Mouse (Mus musculus): ENCODE results near the gene Tecpr2. TPM values are rescaled to one million over a fixed set of nuclear protein-coding genes. Genes with fewer than 3 reads are reported as not detected.

The Tecpr2 gene
- polyA plus RNA-seq, 1 experiment from 2014 or later: 1.9 TPM

DNA sequence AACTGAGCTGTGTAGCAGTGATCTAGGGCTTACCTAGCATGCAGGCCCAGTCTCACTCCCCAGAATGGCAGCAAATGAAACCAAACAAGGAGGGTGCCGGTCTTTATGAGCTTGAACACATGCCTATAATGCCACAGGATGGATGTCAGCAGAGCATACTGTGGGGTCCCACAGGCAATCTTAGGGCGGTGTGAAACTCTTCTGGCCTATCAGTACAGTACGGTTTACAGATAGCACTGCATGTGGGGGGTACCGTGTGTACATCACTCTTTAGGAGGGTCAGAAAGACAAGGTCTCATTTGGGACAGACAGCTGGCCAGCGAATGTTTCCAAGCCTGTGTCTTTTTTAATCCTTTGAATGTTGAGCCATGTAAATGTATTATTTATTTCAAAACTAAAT lies 82.9 kb downstream of the Tecpr2 start:
- H3K36me3 ChIP-seq (ENCODE audit: insufficient read depth, low read length): peaks cover 20% of the 10 kb centered on the region
- H3K9ac ChIP-seq (replicated peaks; ENCODE audit: low read depth): no peak overlapping the region
- no peak for DNase-seq (ENCODE audit: low spot score)
- WGBS: 87% methylated on average over 5 of the region's 5 CpGs
- no peaks in the 10 kb centered on the region for H3K27me3 ChIP-seq (replicated peaks; ENCODE audit: insufficient read depth, low read length)
- no peak overlapping the region for H3K4me2 ChIP-seq (replicated peaks; ENCODE audit: low read depth, low read length)
- no peak for TF ChIP-seq EP300 (IDR thresholded peaks at IDR 0.05)
- TF ChIP-seq CTCF (IDR thresholded peaks at IDR 0.05): no peak
- H3K9me3 ChIP-seq (ENCODE audit: low read length): no peaks in the 10 kb centered on the region
- ATAC-seq: no peak
- H3K4me1 ChIP-seq (ENCODE audit: insufficient read depth, low read depth, low read length): no peaks in the 10 kb centered on the region
- H3K4me3 ChIP-seq (ENCODE audit: low read depth, low read length): no peak overlapping the region
- H3K27ac ChIP-seq (ENCODE audit: low read length): no peak overlapping the region

DNA sequence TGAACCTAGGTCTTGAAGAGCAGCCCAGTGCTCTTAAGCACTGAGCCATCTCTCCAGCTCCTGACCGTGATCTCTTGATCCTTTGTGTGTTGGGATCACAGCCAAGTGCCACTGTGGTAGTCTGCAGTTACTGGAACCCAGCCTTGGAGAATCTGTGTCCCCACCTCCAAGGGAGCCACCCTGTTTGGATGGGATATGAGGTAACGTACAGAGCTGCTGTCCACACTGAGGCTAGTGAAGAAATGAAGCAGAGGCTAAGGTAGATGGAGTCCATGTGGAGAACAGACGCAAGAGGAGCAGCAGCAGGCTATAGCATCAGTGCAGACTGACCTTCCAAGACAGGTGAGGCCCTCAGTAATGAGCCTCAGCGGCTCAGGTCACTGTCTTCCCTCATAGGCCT lies 84.8 kb downstream of the Tecpr2 start:
- Histone ChIP-seq H3K27ac (ENCODE audit: low read length) (no peak overlapping the region), H3K9me3 (ENCODE audit: low read length) (no peaks in the 10 kb centered on the region), H3K27me3 (replicated peaks; ENCODE audit: insufficient read depth, low read length) (no peaks in the 10 kb centered on the region), H3K9ac (replicated peaks; ENCODE audit: low read depth) (no peak overlapping the region), H3K36me3 (ENCODE audit: insufficient read depth, low read length) (peaks cover 20% of the 10 kb centered on the region), H3K4me3 (ENCODE audit: low read depth, low read length) (no peak overlapping the region), H3K4me1 (ENCODE audit: insufficient read depth, low read depth, low read length) (peaks cover 5% of the 10 kb centered on the region; the same call in 1 of the 2 replicates), H3K4me2 (replicated peaks; ENCODE audit: low read depth, low read length) (no peak overlapping the region)
- ATAC-seq: no peak
- 89% methylated on average over 4 of the region's 4 CpGs for WGBS
- DNase-seq (ENCODE audit: low spot score): no peak
- TF ChIP-seq EP300 (IDR thresholded peaks at IDR 0.05) (no peak), CTCF (IDR thresholded peaks at IDR 0.05) (no peak)

DNA sequence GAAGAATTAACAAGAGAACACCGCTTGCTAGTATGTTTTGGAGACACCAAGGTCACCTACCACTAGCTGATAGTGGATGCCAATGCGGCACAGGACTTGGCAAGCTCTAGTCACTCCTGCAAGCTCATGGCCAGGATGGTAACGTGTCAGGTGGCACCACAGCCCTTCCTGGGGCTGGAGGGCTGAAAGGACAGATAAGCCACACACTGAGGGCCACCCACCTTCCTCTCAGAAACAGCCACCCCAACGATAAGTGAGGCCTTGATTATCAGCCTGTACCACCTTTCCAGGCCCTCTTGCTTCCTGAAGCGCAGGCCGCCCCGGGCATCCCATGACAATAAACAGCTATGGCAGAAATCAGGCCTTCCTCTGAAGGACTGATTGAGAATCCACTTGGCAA lies 85.2 kb downstream of the Tecpr2 start:
- peaks cover 16% of the 10 kb centered on the region for H3K36me3 ChIP-seq (ENCODE audit: insufficient read depth, low read length)
- 87% methylated on average over 7 of the region's 7 CpGs for WGBS
- no peak for TF ChIP-seq EP300 (IDR thresholded peaks at IDR 0.05)

DNA sequence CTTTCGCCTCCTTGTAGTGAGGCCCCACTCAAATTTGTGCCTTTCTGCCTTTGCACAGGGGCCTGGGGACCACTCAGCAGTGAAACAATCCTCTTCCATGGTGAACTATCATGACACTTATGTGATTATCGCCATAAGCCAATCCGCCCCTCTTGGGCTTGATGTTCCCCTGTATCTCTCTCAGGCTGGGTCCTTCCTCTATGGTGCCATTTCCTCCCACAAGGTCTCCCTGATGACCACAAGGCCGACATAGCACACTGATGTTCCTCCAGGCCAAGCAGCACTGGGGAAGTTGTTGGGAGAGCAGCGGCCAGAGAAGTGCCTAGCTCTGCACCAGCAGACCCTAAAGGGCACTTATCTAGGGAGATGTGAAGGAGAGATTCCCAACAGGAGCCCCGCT lies 85.7 kb downstream of the Tecpr2 start:
- no peak overlapping the region for H3K9ac ChIP-seq (replicated peaks; ENCODE audit: low read depth)
- peaks cover 5% of the 10 kb centered on the region; the same call in 1 of the 2 replicates for H3K4me1 ChIP-seq (ENCODE audit: insufficient read depth, low read depth, low read length)
- ATAC-seq: no peak
- H3K27me3 ChIP-seq (replicated peaks; ENCODE audit: insufficient read depth, low read length): no peaks in the 10 kb centered on the region
- no peak for TF ChIP-seq CTCF (IDR thresholded peaks at IDR 0.05)
- no peak for TF ChIP-seq EP300 (IDR thresholded peaks at IDR 0.05)
- H3K4me3 ChIP-seq (ENCODE audit: low read depth, low read length): no peak overlapping the region
- H3K4me2 ChIP-seq (replicated peaks; ENCODE audit: low read depth, low read length): no peak overlapping the region
- DNase-seq (ENCODE audit: low spot score): no peak
- H3K36me3 ChIP-seq (ENCODE audit: insufficient read depth, low read length): peaks cover 12% of the 10 kb centered on the region; the same call in 1 of the 2 replicates
- H3K27ac ChIP-seq (ENCODE audit: low read length): no peak overlapping the region
- H3K9me3 ChIP-seq (ENCODE audit: low read length): no peaks in the 10 kb centered on the region
- 86% methylated on average over 6 of the region's 6 CpGs for WGBS

More for the DNA sequence above, 85.2 kb downstream of the Tecpr2 start:
- DNase-seq (ENCODE audit: low spot score) (no peak), ATAC-seq (no peak)
- no peak overlapping the region for H3K27ac ChIP-seq (ENCODE audit: low read length)
- no peak overlapping the region for H3K4me2 ChIP-seq (replicated peaks; ENCODE audit: low read depth, low read length)
- H3K9ac ChIP-seq (replicated peaks; ENCODE audit: low read depth): no peak overlapping the region
- no peak overlapping the region for H3K4me3 ChIP-seq (ENCODE audit: low read depth, low read length)
- H3K4me1 ChIP-seq (ENCODE audit: insufficient read depth, low read depth, low read length): peaks cover 5% of the 10 kb centered on the region; the same call in 1 of the 2 replicates
- no peaks in the 10 kb centered on the region for H3K27me3 ChIP-seq (replicated peaks; ENCODE audit: insufficient read depth, low read length)
- no peaks in the 10 kb centered on the region for H3K9me3 ChIP-seq (ENCODE audit: low read length)

DNA sequence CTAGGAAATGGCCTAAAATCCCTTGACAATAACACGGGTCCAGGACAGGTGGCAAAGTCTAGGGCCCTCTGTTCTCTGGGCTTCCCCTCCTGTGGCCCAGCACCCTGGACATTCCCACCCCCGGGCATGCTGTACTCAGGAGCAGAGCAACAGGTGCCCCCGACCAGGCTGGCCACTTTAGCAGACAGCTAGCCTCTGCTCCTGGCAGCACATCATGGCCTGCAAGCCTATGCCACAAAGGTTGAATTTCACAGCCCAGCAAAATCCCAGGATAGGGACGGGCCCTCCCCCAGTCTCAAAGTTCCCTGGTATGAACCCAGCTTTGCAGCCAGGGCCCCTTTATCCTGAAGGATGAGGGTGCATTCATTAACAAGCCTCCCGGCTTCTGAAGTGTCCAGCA lies 86.3 kb downstream of the Tecpr2 start:
- peaks cover 5% of the 10 kb centered on the region; the same call in 1 of the 2 replicates for H3K4me1 ChIP-seq (ENCODE audit: insufficient read depth, low read depth, low read length)
- H3K4me3 ChIP-seq (ENCODE audit: low read depth, low read length): no peak overlapping the region
- no peaks in the 10 kb centered on the region for H3K9me3 ChIP-seq (ENCODE audit: low read length)
- no peaks in the 10 kb centered on the region for H3K27me3 ChIP-seq (replicated peaks; ENCODE audit: insufficient read depth, low read length)
- H3K4me2 ChIP-seq (replicated peaks; ENCODE audit: low read depth, low read length): no peak overlapping the region
- no peak for ATAC-seq
- H3K9ac ChIP-seq (replicated peaks; ENCODE audit: low read depth): no peak overlapping the region
- TF ChIP-seq EP300 (IDR thresholded peaks at IDR 0.05): no peak
- no peak for TF ChIP-seq CTCF (IDR thresholded peaks at IDR 0.05)
- no peak overlapping the region for H3K27ac ChIP-seq (ENCODE audit: low read length)
- peaks cover 8% of the 10 kb centered on the region; the same call in 1 of the 2 replicates for H3K36me3 ChIP-seq (ENCODE audit: insufficient read depth, low read length)
- WGBS: 85% methylated on average over 5 of the region's 5 CpGs
- DNase-seq (ENCODE audit: low spot score): no peak

DNA sequence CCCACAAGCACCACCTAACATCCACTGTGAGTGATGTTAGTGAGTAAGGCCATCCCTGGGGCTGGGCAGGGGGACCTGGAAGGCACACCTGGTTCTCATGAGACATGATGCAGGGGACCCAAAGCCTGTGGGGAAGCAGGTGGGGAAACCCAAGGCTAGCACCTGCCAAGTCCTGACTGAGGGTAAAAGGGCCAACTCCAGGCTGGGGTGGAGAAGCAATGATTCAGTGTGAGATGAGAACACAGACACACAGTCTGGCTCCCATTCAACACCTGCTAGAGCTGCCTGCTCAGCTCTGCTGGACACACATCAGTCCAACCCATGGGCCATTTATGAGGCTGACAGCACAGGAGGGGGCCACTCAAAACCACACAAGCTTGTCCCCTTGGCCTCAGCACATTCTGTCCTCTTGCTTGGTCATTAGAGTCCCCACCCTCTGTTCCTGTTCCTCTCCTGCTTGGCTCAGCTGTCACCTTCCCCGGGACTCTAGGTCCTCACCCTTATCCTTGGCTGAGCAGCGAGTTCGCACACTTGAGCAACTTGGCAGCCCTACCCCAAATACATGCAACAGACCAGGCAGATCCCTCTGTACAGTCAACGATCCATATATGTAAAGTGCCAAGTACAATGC lies 86.9 kb downstream of the Tecpr2 start:
- H3K36me3 ChIP-seq (ENCODE audit: insufficient read depth, low read length): 0 out of 2 replicates have a peak, but pooled peaks cover 6% of the 10 kb centered on the region
- peaks cover 5% of the 10 kb centered on the region; the same call in 1 of the 2 replicates for H3K4me1 ChIP-seq (ENCODE audit: insufficient read depth, low read depth, low read length)
- ATAC-seq (no peak; the same call in 1 of the 2 replicates), DNase-seq (ENCODE audit: low spot score) (peak; percentile 56)
- H3K4me3 ChIP-seq (ENCODE audit: low read depth, low read length): no peak overlapping the region
- WGBS: 67% methylated on average over 4 of the region's 4 CpGs
- H3K9ac ChIP-seq (replicated peaks; ENCODE audit: low read depth): no peak overlapping the region
- H3K27me3 ChIP-seq (replicated peaks; ENCODE audit: insufficient read depth, low read length): no peaks in the 10 kb centered on the region
- H3K27ac ChIP-seq (ENCODE audit: low read length): no peak overlapping the region
- TF ChIP-seq CTCF (IDR thresholded peaks at IDR 0.05): no peak
- TF ChIP-seq EP300 (IDR thresholded peaks at IDR 0.05): peak; percentile 93
- no peaks in the 10 kb centered on the region for H3K9me3 ChIP-seq (ENCODE audit: low read length)
- no peak overlapping the region for H3K4me2 ChIP-seq (replicated peaks; ENCODE audit: low read depth, low read length)
